Mouse (Mus musculus) stomach, postnatal 0 days (tissue): ENCODE results near the gene St7. TPM values are rescaled to one million over a fixed set of nuclear protein-coding genes. Genes with fewer than 3 reads are reported as not detected.

Source experiments
- ATAC-seq: fragments of 200-750 bp; cut with Nextera tagmentation; 2 replicates; pipeline ENCODE4 v1.8.0; 2017; ENCODE audit not compliant: low FRiP score, low TSS enrichment
- DNase-seq: peaks from one replicate; pipeline ENCODE4 v3.0.0-alpha.2; 2016; ENCODE audit warnings: low spot score
- H3K27ac ChIP-seq: fragments of 300-500 bp; sonication (generic); replicated peaks from 2 replicates; pipeline ENCODE4 v1.5.1; 2014; ENCODE audit warnings: mild to moderate bottlenecking, control low read depth
- H3K27me3 ChIP-seq: fragments of 300-500 bp; sonication (generic); 2 replicates; pipeline ENCODE4 v1.6.1; 2014; ENCODE audit warnings: low read length; ENCODE audit not compliant: control insufficient read depth, insufficient read depth
- H3K36me3 ChIP-seq: fragments of 300-500 bp; sonication (generic); 2 replicates; pipeline ENCODE4 v1.6.1; 2014; ENCODE audit warnings: low read length, mixed read lengths; ENCODE audit not compliant: control insufficient read depth, insufficient read depth
- H3K4me1 ChIP-seq: fragments of 300-500 bp; sonication (generic); replicated peaks from 2 replicates; pipeline ENCODE4 v1.6.1; 2014; ENCODE audit warnings: antibody characterized with exemption; ENCODE audit not compliant: control insufficient read depth, insufficient read depth
- H3K4me2 ChIP-seq: fragments of 300-500 bp; sonication (generic); replicated peaks from 2 replicates; pipeline ENCODE4 v1.6.1; 2014; ENCODE audit warnings: low read depth, mild to moderate bottlenecking, control low read depth, moderate library complexity
- H3K4me3 ChIP-seq: fragments of 300-500 bp; sonication (generic); 2 replicates; pipeline ENCODE4 v1.5.1; 2014; ENCODE audit warnings: low read depth, low read length, control low read depth
- H3K9ac ChIP-seq: fragments of 300-500 bp; sonication (generic); 2 replicates; pipeline ENCODE4 v1.6.1; 2014; ENCODE audit warnings: mild to moderate bottlenecking, low read length, control low read depth, mixed read lengths
- H3K9me3 ChIP-seq: fragments of 300-500 bp; sonication (generic); 2 replicates; pipeline ENCODE4 v1.6.1; 2016; ENCODE audit warnings: low read length; ENCODE audit not compliant: control insufficient read depth
- CTCF ChIP-seq: IDR thresholded peaks from 2 replicates; pipeline ENCODE4 v1.5.1; 2016; ENCODE audit warnings: antibody characterized with exemption, low read depth, mild to moderate bottlenecking, moderate library complexity
- EP300 ChIP-seq: optimal IDR thresholded peaks from 2 replicates; pipeline ENCODE3; 2016; ENCODE audit warnings: antibody characterized with exemption
- WGBS: fragments of 180-500 bp; shearing (Covaris S2); extraction: QIAGEN DNeasy Blood & Tissue Kit; methylation state at CpG from one replicate; pipeline ENCODE4 v1.1.7; 2014; 5-methylcytosine and 5-hydroxymethylcytosine counted together
- polyA plus RNA-seq: library from polyadenylated mRNA; unstranded; fragments of >200 nt; fragmentation: Nextera tagmentation; extraction: Ambion mirVana; gene quantifications from 2 replicates; pipeline ENCODE4 v1.2.1, GENCODE M21; 2015

Gene St7
- polyA plus RNA-seq, 1 experiment from 2014 or later: 12.5 TPM

DNA sequence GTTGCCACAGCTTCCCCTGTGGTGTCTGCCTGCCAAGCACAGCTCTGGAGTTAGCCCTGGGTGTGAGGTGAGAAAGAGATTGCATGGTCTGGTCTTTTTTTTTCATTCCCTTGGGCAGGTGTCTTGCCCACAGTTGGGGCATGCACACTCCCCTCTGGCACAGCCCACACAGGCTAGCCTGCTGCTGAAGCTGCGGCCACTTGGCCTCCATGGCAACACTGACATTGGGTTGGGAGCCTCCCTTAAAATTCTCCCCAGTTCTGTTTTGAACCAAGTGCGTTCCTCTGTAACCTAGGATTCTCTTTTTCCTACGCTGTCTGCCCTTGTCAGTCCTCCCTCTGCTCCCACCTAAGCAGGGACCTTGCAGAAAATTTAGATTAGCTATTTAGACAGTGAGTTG lies 213.0 kb downstream of the St7 start:
- H3K9me3 ChIP-seq: no peaks in the 10 kb centered on the region
- H3K27ac ChIP-seq: no peak overlapping the region
- no peak for ATAC-seq
- no peak for DNase-seq
- no peak for TF ChIP-seq CTCF
- no peak for TF ChIP-seq EP300
- H3K4me3 ChIP-seq: no peak overlapping the region
- WGBS: 73% methylated on average over 3 of the region's 3 CpGs
- H3K36me3 ChIP-seq: no peaks in the 10 kb centered on the region
- H3K4me1 ChIP-seq: no peaks in the 10 kb centered on the region
- no peaks in the 10 kb centered on the region for H3K27me3 ChIP-seq
- H3K9ac ChIP-seq: no peak overlapping the region
- H3K4me2 ChIP-seq: no peak overlapping the region

DNA sequence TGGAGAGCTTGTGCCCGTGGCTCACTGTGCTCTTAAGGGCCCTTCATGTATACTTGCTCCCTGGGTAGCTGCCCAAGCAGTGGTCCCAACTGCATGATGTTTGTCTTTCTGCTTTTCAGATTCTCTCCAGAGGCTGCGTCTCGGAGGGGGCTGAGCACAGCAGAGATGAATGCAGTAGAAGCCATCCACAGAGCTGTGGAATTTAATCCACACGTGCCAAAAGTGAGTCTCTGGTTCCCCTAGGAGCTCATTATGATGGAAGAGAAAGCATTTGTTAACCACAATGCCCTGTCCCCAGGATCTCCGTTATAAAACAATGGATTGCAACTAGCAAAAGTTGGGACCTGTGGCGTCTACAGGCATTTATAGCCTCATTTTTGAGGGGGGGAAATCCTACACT lies 213.6 kb downstream of the St7 start:
- H3K27me3 ChIP-seq: no peaks in the 10 kb centered on the region
- no peak overlapping the region for H3K27ac ChIP-seq
- H3K36me3 ChIP-seq: no peaks in the 10 kb centered on the region
- no peak for DNase-seq
- 36% methylated on average over 6 of the region's 6 CpGs for WGBS
- H3K4me3 ChIP-seq: no peak overlapping the region
- ATAC-seq: no peak
- no peak overlapping the region for H3K4me2 ChIP-seq
- H3K9ac ChIP-seq: no peak overlapping the region
- TF ChIP-seq CTCF: no peak
- TF ChIP-seq EP300: no peak
- no peaks in the 10 kb centered on the region for H3K9me3 ChIP-seq
- no peaks in the 10 kb centered on the region for H3K4me1 ChIP-seq

DNA sequence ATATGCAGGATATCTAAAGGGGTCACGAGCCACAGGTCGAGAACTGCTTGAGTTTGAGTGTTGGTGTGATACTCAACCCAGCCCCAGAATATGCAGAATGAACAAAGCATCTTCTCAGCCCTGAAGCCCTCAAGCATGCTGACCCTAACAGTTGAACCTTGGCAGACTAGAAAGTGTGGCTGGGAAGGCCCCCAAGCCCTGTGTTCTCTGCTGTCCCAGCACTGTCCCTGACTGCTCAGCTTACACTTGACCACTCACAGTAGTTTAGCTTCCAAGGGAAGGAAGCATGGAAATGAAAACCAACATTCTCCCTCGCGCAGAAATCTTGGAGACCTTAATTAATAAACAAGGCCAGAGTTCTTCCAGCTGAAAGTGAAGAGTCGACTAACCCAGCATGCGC lies 219.6 kb downstream of the St7 start:
- no peak for TF ChIP-seq EP300
- no peak for TF ChIP-seq CTCF
- Histone ChIP-seq H3K9me3 (no peaks in the 10 kb centered on the region), H3K36me3 (no peaks in the 10 kb centered on the region), H3K27ac (no peak overlapping the region), H3K9ac (no peak overlapping the region), H3K27me3 (no peaks in the 10 kb centered on the region), H3K4me2 (no peak overlapping the region), H3K4me3 (no peak overlapping the region), H3K4me1 (no peaks in the 10 kb centered on the region)
- DNase-seq: no peak
- no peak for ATAC-seq
- WGBS: 67% methylated on average over 6 of the region's 6 CpGs

DNA sequence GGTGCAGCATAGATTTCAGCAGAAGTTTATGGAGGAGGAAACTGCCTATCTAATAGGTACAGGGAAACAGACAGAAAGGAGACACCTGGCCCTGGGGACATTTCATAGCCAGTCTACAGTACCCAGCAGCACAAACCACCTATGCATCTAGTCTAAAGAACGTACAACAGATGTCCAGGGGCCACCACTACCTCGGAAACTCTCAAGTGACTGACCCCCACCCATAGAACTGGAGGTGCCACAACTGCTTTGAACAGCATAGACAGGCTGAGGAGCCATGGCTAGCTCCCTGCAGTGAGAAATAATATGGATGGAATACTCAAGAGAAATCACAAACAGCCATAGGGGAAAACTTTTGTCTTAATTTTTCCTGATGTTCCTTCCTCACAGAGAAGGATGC lies 220.1 kb downstream of the St7 start:
- Histone ChIP-seq H3K27me3 (no peaks in the 10 kb centered on the region), H3K27ac (no peak overlapping the region), H3K9me3 (no peaks in the 10 kb centered on the region), H3K4me3 (no peak overlapping the region), H3K36me3 (no peaks in the 10 kb centered on the region), H3K4me2 (no peak overlapping the region), H3K9ac (no peak overlapping the region), H3K4me1 (no peaks in the 10 kb centered on the region)
- DNase-seq (no peak), ATAC-seq (no peak)
- TF ChIP-seq EP300 (no peak), CTCF (no peak)
- WGBS: 85% methylated on average over 2 of the region's 2 CpGs

DNA sequence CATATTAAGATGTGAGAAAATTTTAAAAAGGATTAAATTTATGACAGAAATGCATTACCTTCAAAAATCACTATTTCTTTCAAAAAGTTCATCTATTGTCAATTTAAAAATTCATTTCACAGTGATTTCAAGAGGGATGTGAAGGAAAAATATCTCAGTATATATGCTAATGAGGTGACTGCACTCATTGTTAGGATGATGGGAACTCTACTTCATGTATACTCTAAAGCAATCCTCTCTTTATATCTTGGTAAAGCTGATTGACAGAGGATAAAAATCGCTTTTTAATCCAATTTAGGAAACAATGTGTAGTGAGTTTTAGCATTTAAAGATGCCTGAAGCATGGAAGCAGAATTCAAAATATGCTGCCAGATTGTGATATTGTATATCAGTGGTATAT lies 220.6 kb downstream of the St7 start:
- ATAC-seq: no peak
- H3K4me3 ChIP-seq: no peak overlapping the region
- 89% methylated on average over 1 of the region's 1 CpGs for WGBS

DNA sequence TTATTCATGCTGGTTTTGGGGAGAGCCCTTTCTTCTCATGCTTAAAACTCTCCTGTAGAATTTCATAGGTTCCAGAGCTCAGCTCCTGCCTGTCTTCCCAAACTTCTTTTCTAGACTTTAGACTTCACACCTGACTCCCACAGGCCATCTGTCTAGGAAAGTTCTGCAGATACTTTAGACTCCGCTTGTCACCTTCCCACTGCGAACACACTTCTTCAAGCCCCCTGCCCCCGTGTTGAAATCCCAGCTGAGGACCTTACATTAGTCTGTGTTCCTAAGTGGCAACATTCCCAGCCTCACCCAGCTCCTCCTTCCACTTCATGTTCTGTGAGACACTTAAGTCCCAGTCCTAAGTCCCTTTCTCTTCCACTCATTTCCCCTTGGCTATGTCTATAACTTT lies 221.6 kb downstream of the St7 start:
- H3K9me3 ChIP-seq: no peaks in the 10 kb centered on the region
- no peak overlapping the region for H3K4me2 ChIP-seq
- H3K4me3 ChIP-seq: no peak overlapping the region
- H3K36me3 ChIP-seq: no peaks in the 10 kb centered on the region
- no peak overlapping the region for H3K27ac ChIP-seq
- no peak for TF ChIP-seq EP300
- TF ChIP-seq CTCF: no peak
- ATAC-seq (no peak), DNase-seq (no peak)
- H3K4me1 ChIP-seq: no peaks in the 10 kb centered on the region
- no peak overlapping the region for H3K9ac ChIP-seq
- 87% methylated on average over 3 of the region's 3 CpGs for WGBS
- H3K27me3 ChIP-seq: no peaks in the 10 kb centered on the region

More for the DNA sequence above, 220.6 kb downstream of the St7 start:
- TF ChIP-seq EP300 (no peak), CTCF (no peak)
- DNase-seq: no peak
- H3K27ac ChIP-seq: no peak overlapping the region
- H3K9ac ChIP-seq: no peak overlapping the region
- H3K27me3 ChIP-seq: no peaks in the 10 kb centered on the region
- H3K4me2 ChIP-seq: no peak overlapping the region
- H3K36me3 ChIP-seq: no peaks in the 10 kb centered on the region
- no peaks in the 10 kb centered on the region for H3K9me3 ChIP-seq
- H3K4me1 ChIP-seq: no peaks in the 10 kb centered on the region
